Mouse (Mus musculus) forebrain, embryonic 14.5 days (tissue): ENCODE data around the gene Vapa. TPM values are rescaled to one million over a fixed set of nuclear protein-coding genes. Genes with fewer than 3 reads are reported as not detected.

Experiments used
- ATAC-seq: fragments of 200-750 bp; cut with Nextera tagmentation; 2 replicates; pipeline ENCODE4 v1.8.0; 2017; ENCODE audit warnings: mild to moderate bottlenecking, moderate library complexity
- DNase-seq: peaks from one replicate; pipeline ENCODE4 v3.0.0-alpha.2; 2015; ENCODE audit warnings: low spot score
- H3K27ac ChIP-seq: fragments of 300-500 bp; sonication (generic); 2 replicates; pipeline ENCODE4 v1.5.1; 2014; ENCODE audit warnings: low read depth, mild to moderate bottlenecking, control low read depth, low read length, moderate library complexity
- H3K27me3 ChIP-seq: fragments of 300-500 bp; sonication (generic); replicated peaks from 2 replicates; pipeline ENCODE4 v1.6.1; 2014; ENCODE audit warnings: low read length, control low read depth, mixed read lengths; ENCODE audit not compliant: control insufficient read depth, insufficient read depth
- H3K36me3 ChIP-seq: fragments of 300-500 bp; sonication (generic); 2 replicates; pipeline ENCODE4 v1.6.1; 2014; ENCODE audit warnings: low read length, control low read depth; ENCODE audit not compliant: control insufficient read depth, insufficient read depth
- H3K4me1 ChIP-seq: fragments of 300-500 bp; sonication (generic); 2 replicates; pipeline ENCODE4 v1.6.1; 2014; ENCODE audit warnings: antibody characterized with exemption, low read length, control low read depth; ENCODE audit not compliant: control insufficient read depth, insufficient read depth
- H3K4me2 ChIP-seq: fragments of 300-500 bp; sonication (generic); 2 replicates; pipeline ENCODE4 v1.6.1; 2014; ENCODE audit warnings: mild to moderate bottlenecking, control low read depth, low read length
- H3K4me3 ChIP-seq: fragments of 300-500 bp; sonication (generic); 2 replicates; pipeline ENCODE4 v1.5.1; 2014; ENCODE audit warnings: low read depth, low read length, control low read depth
- H3K9ac ChIP-seq: fragments of 300-500 bp; sonication (generic); 2 replicates; pipeline ENCODE4 v1.6.1; 2014; ENCODE audit warnings: mild to moderate bottlenecking, low read length, control low read depth, moderate library complexity
- H3K9me3 ChIP-seq: fragments of 300-500 bp; sonication (generic); replicated peaks from 2 replicates; pipeline ENCODE4 v1.6.1; 2016; ENCODE audit warnings: low read length, control low read depth, mixed read lengths; ENCODE audit not compliant: control insufficient read depth
- WGBS: fragments of 180-500 bp; shearing (Covaris S2); extraction: QIAGEN DNeasy Blood & Tissue Kit; methylation state at CpG from one replicate; pipeline ENCODE4 v1.1.7; 2014; 5-methylcytosine and 5-hydroxymethylcytosine counted together
- polyA plus RNA-seq: library from polyadenylated mRNA; unstranded; fragments of >200 nt; fragmentation: Nextera tagmentation; extraction: Ambion mirVana; gene quantifications from 2 replicates; pipeline ENCODE4 v1.2.1, GENCODE M21; 2014

The Vapa gene
- polyA plus RNA-seq, 1 experiment from 2014 or later, result 247 TPM

- H3K4me2 ChIP-seq, result no peak overlapping the region
- H3K4me1 ChIP-seq, result no peaks in the 10 kb centered on the region
- no peak for ATAC-seq
- H3K27me3 ChIP-seq, result no peaks in the 10 kb centered on the region
- no peak for DNase-seq
- H3K27ac ChIP-seq, result no peak overlapping the region
- H3K4me3 ChIP-seq, result no peak overlapping the region
- H3K36me3 ChIP-seq, result no peaks in the 10 kb centered on the region
- H3K9ac ChIP-seq, result no peak overlapping the region
- H3K9me3 ChIP-seq, result no peaks in the 10 kb centered on the region
- 90% methylated on average over 9 of the region's 9 CpGs for WGBS
Observed at GRCm38 (mm10) chr17:65648371-65649174, 35.2 kb upstream of the Vapa start.

GRCm38 (mm10) chr17:65647961-65648360 is 34.6 kb upstream of the Vapa start:
- Histone ChIP-seq H3K27ac (no peak overlapping the region), H3K36me3 (no peaks in the 10 kb centered on the region), H3K27me3 (no peaks in the 10 kb centered on the region), H3K4me3 (no peak overlapping the region), H3K4me1 (no peaks in the 10 kb centered on the region), H3K9me3 (no peaks in the 10 kb centered on the region), H3K9ac (no peak overlapping the region), H3K4me2 (no peak overlapping the region)
- WGBS, result 71% methylated on average over 5 of the region's 5 CpGs
- no peak for DNase-seq
- no peak for ATAC-seq

- Histone ChIP-seq H3K4me3 (no peak overlapping the region), H3K27ac (no peak overlapping the region), H3K4me2 (no peak overlapping the region), H3K9ac (no peak overlapping the region), H3K9me3 (no peaks in the 10 kb centered on the region), H3K27me3 (no peaks in the 10 kb centered on the region), H3K4me1 (no peaks in the 10 kb centered on the region), H3K36me3 (no peaks in the 10 kb centered on the region)
- no peak for ATAC-seq
- WGBS, result 79% methylated on average over 6 of the region's 6 CpGs
- no peak for DNase-seq
Observed at GRCm38 (mm10) chr17:65647226-65647625, 33.9 kb upstream of the Vapa start.

GRCm38 (mm10) chr17:65643579-65643978 is 30.2 kb upstream of the Vapa start:
- Histone ChIP-seq H3K4me3 (no peak overlapping the region), H3K9ac (no peak overlapping the region), H3K27ac (no peak overlapping the region), H3K4me1 (no peaks in the 10 kb centered on the region), H3K36me3 (no peaks in the 10 kb centered on the region), H3K27me3 (no peaks in the 10 kb centered on the region), H3K4me2 (no peak overlapping the region), H3K9me3 (no peaks in the 10 kb centered on the region)
- WGBS, result 93% methylated on average over 5 of the region's 5 CpGs
- no peak for DNase-seq
- no peak for ATAC-seq

- no peak overlapping the region for H3K9ac ChIP-seq
- ATAC-seq, result 0 out of 2 replicates have a peak, but pooled peaks have one; percentile 42
- no peak overlapping the region for H3K27ac ChIP-seq
- no peaks in the 10 kb centered on the region for H3K4me1 ChIP-seq
- no peak overlapping the region for H3K4me2 ChIP-seq
- no peaks in the 10 kb centered on the region for H3K27me3 ChIP-seq
- WGBS, result 35% methylated on average over 10 of the region's 10 CpGs
- H3K4me3 ChIP-seq, result no peak overlapping the region
- no peaks in the 10 kb centered on the region for H3K36me3 ChIP-seq
- DNase-seq, result peak; percentile 34
- no peaks in the 10 kb centered on the region for H3K9me3 ChIP-seq
Observed at GRCm38 (mm10) chr17:65643051-65643521, 29.7 kb upstream of the Vapa start.

GRCm38 (mm10) chr17:65642578-65642991 is 29.2 kb upstream of the Vapa start:
- no peaks in the 10 kb centered on the region for H3K36me3 ChIP-seq
- 31% methylated on average over 5 of the region's 5 CpGs for WGBS
- no peak overlapping the region for H3K9ac ChIP-seq
- H3K4me1 ChIP-seq, result no peaks in the 10 kb centered on the region
- DNase-seq (no peak), ATAC-seq (no peak)
- no peak overlapping the region for H3K4me3 ChIP-seq
- no peak overlapping the region for H3K27ac ChIP-seq
- no peaks in the 10 kb centered on the region for H3K27me3 ChIP-seq
- H3K4me2 ChIP-seq, result no peak overlapping the region
- H3K9me3 ChIP-seq, result no peaks in the 10 kb centered on the region

GRCm38 (mm10) chr17:65641734-65642218 is 28.4 kb upstream of the Vapa start, which contains the start of gene Txndc2:
Txndc2 (minus strand) TSS chr17:65642168.
- H3K27ac ChIP-seq, result no peak within 1 kb of the TSS
- no peaks in the 10 kb centered on the region for H3K27me3 ChIP-seq
- no peaks in the 10 kb centered on the region for H3K36me3 ChIP-seq
- WGBS, result 89% methylated on average over 11 of the region's 11 CpGs
- no peak within 1 kb of the TSS for H3K4me3 ChIP-seq
- no peaks in the 10 kb centered on the region for H3K9me3 ChIP-seq
- H3K4me2 ChIP-seq, result no peak within 1 kb of the TSS
- ATAC-seq (no peak), DNase-seq (no peak)
- H3K9ac ChIP-seq, result no peak within 1 kb of the TSS
- no peaks in the 10 kb centered on the region for H3K4me1 ChIP-seq

- WGBS, result 69% methylated on average over 1 of the region's 1 CpGs
- H3K36me3 ChIP-seq, result no peaks in the 10 kb centered on the region
- H3K27me3 ChIP-seq, result no peaks in the 10 kb centered on the region
- H3K27ac ChIP-seq, result no peak overlapping the region
- no peak overlapping the region for H3K4me2 ChIP-seq
- no peaks in the 10 kb centered on the region for H3K9me3 ChIP-seq
- H3K4me3 ChIP-seq, result no peak overlapping the region
- no peaks in the 10 kb centered on the region for H3K4me1 ChIP-seq
- DNase-seq (no peak), ATAC-seq (no peak)
- H3K9ac ChIP-seq, result no peak overlapping the region
Observed at GRCm38 (mm10) chr17:65639144-65639543, 25.8 kb upstream of the Vapa start.

- Histone ChIP-seq H3K4me3 (no peak overlapping the region), H3K4me2 (no peak overlapping the region), H3K4me1 (no peaks in the 10 kb centered on the region), H3K36me3 (no peaks in the 10 kb centered on the region), H3K9ac (no peak overlapping the region), H3K27ac (no peak overlapping the region), H3K27me3 (no peaks in the 10 kb centered on the region), H3K9me3 (no peaks in the 10 kb centered on the region)
- ATAC-seq (no peak), DNase-seq (no peak)
- WGBS, result 89% methylated on average over 14 of the region's 14 CpGs
Observed at GRCm38 (mm10) chr17:65635715-65636360, 22.5 kb upstream of the Vapa start.
